Mouse (Mus musculus): Measurements from ENCODE around the gene Lyve1.

DNA sequence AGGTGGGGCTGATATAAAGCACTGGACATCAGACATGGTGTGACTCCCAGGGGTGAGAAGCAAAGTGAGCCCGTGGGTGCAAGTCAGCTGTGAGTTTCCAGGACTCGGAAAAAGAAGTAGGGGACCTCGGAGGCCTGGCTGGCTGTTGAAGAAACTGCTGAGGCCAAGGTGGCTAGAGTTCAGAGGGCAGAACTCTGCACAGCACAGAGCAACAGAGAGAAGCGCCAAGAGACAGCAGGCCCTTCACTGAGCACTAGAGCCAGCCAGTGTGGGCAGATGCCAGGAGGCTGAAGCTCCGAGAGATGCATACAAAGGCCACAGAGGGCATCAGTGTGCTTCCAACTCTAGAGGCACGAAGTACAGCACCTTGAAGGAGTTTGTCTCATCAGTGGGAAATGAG lies 44.8 kb downstream of the Lyve1 start:
- no peak for TF ChIP-seq POLR2A (IDR thresholded peaks at IDR 0.05; ENCODE audit: insufficient read depth, low read depth, low read length)
- TF ChIP-seq EP300 (IDR thresholded peaks at IDR 0.05; ENCODE audit: insufficient read depth, low read depth, low read length): 0 out of 2 replicates have a peak, but pooled peaks have one; percentile 20
